Mouse (Mus musculus): Measurements from ENCODE around the gene Aar2.
"Not testable (repeated sequence)": the region's sequence is repeated elsewhere in the genome, so short reads cannot be mapped to it uniquely, and the experiment has no call there.

The Aar2 gene

GRCm38 (mm10) chr2:156547123-156547891, at the start of gene Aar2:
Aar2 (plus strand) TSS chr2:156547584.
- in situ Hi-C loops (cut with MboI; ENCODE audit: low pct_unique_long_range_greater_than_20kb in 1 of 2, low sequenced_read_pairs in 2 of 2, unreplicated experiment in 1 of 2), result loop anchor here in 1 of 2 experiments (25.0 kb wide), 1 partner anchor 165 kb away; no protein-coding TSS in a partner anchor

DNA sequence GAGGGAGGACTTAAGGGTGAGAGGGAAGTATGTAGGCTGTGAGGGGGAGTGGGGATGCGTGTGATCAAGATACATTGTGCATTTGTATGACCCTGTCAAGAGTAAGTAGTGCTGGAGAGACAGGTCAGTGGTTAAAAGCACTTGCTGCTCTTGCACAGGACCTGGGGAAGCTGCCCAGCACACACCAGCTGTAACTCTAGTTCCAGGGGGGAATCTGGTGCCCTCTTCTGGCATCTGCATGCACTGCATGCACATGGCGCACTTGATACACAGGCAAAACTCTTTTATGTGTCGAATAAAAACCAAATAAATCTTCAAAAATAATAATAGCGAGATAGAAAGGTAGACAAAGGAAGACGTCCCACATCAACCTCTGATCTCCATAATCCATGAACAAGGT, 49.5 kb upstream of the Aar2 start:
- in situ Hi-C loops (cut with MboI; ENCODE audit: low pct_unique_long_range_greater_than_20kb in 1 of 2, low sequenced_read_pairs in 2 of 2, unreplicated experiment in 1 of 2), result no loop called here

DNA sequence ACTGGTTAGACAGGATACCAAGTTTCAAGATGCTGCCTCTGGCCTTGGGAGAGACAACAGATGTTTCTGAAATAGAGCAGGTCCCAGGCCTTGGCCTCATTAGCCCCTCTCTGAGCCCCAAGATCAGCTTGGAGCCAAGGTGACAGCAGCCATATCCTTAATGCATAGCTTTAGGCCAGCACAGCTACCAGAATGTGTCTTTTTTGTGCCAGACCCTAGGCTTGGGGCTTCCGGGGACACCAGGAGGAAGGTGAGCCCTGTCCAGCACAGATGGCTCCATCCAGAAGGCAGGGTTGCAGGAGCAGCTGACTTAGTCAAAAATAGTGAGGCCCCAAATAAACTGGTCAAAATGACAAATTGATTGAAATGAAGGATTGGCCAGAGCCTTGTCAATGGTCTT, 46.4 kb upstream of the Aar2 start:
- in situ Hi-C loops (cut with MboI; ENCODE audit: low pct_unique_long_range_greater_than_20kb in 1 of 2, low sequenced_read_pairs in 2 of 2, unreplicated experiment in 1 of 2), result no loop called here

DNA sequence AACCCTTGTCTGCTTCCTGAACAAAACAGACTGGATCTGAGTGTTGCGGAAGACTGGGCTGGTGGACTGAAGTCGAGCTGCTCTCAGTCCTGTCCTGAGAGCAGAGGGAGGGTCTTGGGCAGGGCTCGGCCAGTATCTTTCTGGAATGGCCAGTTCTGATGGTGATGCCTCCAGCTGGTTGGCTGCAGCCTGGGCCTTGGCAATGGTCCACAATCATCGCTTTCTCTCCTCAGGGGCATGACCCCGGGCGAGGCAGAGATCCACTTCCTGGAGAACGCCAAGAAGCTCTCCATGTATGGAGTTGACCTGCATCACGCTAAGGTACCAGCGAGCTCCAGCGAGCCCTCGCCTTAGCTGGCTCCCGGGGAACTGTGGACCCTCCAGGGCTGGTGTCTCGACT, 41.9 kb upstream of the Aar2 start:
- in situ Hi-C loops (cut with MboI; ENCODE audit: low pct_unique_long_range_greater_than_20kb in 1 of 2, low sequenced_read_pairs in 2 of 2, unreplicated experiment in 1 of 2), result no loop called here

GRCm38 (mm10) chr2:156512028-156512427, 35.4 kb upstream of the Aar2 start:
- in situ Hi-C loops (cut with MboI; ENCODE audit: low pct_unique_long_range_greater_than_20kb in 1 of 2, low sequenced_read_pairs in 2 of 2, unreplicated experiment in 1 of 2), result no loop called here

GRCm38 (mm10) chr2:156512561-156512960, 34.8 kb upstream of the Aar2 start:
- in situ Hi-C loops (cut with MboI; ENCODE audit: low pct_unique_long_range_greater_than_20kb in 1 of 2, low sequenced_read_pairs in 2 of 2, unreplicated experiment in 1 of 2), result no loop called here

GRCm38 (mm10) chr2:156515102-156515501, 32.3 kb upstream of the Aar2 start:
- in situ Hi-C loops (cut with MboI; ENCODE audit: low pct_unique_long_range_greater_than_20kb in 1 of 2, low sequenced_read_pairs in 2 of 2, unreplicated experiment in 1 of 2), result no loop called here

GRCm38 (mm10) chr2:156515565-156516185, 31.7 kb upstream of the Aar2 start:
- in situ Hi-C loops (cut with MboI; ENCODE audit: low pct_unique_long_range_greater_than_20kb in 1 of 2, low sequenced_read_pairs in 2 of 2, unreplicated experiment in 1 of 2), result no loop called here

GRCm38 (mm10) chr2:156516678-156517077, 30.7 kb upstream of the Aar2 start:
- in situ Hi-C loops (cut with MboI; ENCODE audit: low pct_unique_long_range_greater_than_20kb in 1 of 2, low sequenced_read_pairs in 2 of 2, unreplicated experiment in 1 of 2), result not testable (repeated sequence)

DNA sequence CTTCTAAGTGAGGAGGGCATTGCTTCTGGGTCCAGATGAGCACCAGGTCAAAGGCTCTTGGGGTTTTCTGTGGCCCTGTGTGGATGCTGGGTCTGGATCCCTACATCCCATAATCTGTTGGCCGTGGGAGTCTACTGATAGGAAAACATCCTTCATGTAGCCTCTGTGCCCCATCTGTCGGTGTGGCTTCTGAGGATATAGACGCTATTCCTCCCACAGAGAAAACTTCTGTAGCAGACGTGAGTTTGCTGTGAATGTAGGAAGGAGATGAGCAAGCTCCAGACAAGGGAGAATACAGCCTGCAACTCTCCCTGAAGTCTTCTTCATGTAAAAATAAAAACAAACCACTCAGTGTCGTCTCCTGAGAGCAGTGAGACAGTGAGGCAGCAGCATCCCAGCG, 29.1 kb upstream of the Aar2 start:
- in situ Hi-C loops (cut with MboI; ENCODE audit: low pct_unique_long_range_greater_than_20kb in 1 of 2, low sequenced_read_pairs in 2 of 2, unreplicated experiment in 1 of 2), result no loop called here

GRCm38 (mm10) chr2:156519584-156519983, 27.8 kb upstream of the Aar2 start:
- in situ Hi-C loops (cut with MboI; ENCODE audit: low pct_unique_long_range_greater_than_20kb in 1 of 2, low sequenced_read_pairs in 2 of 2, unreplicated experiment in 1 of 2), result no loop called here

GRCm38 (mm10) chr2:156522994-156523393, 24.4 kb upstream of the Aar2 start:
- in situ Hi-C loops (cut with MboI; ENCODE audit: low pct_unique_long_range_greater_than_20kb in 1 of 2, low sequenced_read_pairs in 2 of 2, unreplicated experiment in 1 of 2), result no loop called here

DNA sequence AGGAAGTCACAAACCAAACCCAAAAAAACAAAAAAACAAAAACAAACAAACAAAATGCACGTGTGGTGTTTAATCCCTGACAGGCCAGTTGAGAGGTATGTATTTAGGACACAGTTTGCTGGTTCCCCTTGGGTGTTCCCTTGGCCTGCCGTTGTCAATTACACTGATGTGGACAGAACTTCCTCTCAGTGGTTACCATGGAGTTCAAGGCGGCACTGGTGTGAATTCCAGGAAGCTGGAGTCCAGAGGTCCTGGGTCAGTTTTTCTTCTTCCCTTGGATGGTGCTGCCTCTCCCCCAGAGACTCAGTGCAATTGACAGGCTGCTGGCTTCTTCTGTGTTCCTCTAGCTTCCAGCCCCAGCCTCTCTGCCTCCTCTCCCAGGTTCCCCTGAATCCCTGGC, 23.3 kb upstream of the Aar2 start:
- in situ Hi-C loops (cut with MboI; ENCODE audit: low pct_unique_long_range_greater_than_20kb in 1 of 2, low sequenced_read_pairs in 2 of 2, unreplicated experiment in 1 of 2), result no loop called here

GRCm38 (mm10) chr2:156529726-156530125, 17.7 kb upstream of the Aar2 start:
- in situ Hi-C loops (cut with MboI; ENCODE audit: low pct_unique_long_range_greater_than_20kb in 1 of 2, low sequenced_read_pairs in 2 of 2, unreplicated experiment in 1 of 2), result loop anchor here (10.0 to 25.0 kb wide), 2 partner anchors 175 to 183 kb away; no protein-coding TSS in a partner anchor

- in situ Hi-C loops (cut with MboI; ENCODE audit: low pct_unique_long_range_greater_than_20kb in 1 of 2, low sequenced_read_pairs in 2 of 2, unreplicated experiment in 1 of 2), result loop anchor here (10.0 to 25.0 kb wide), 2 partner anchors 172 to 179 kb away; no protein-coding TSS in a partner anchor
Measured at GRCm38 (mm10) chr2:156533160-156533559, 14.2 kb upstream of the Aar2 start.

DNA sequence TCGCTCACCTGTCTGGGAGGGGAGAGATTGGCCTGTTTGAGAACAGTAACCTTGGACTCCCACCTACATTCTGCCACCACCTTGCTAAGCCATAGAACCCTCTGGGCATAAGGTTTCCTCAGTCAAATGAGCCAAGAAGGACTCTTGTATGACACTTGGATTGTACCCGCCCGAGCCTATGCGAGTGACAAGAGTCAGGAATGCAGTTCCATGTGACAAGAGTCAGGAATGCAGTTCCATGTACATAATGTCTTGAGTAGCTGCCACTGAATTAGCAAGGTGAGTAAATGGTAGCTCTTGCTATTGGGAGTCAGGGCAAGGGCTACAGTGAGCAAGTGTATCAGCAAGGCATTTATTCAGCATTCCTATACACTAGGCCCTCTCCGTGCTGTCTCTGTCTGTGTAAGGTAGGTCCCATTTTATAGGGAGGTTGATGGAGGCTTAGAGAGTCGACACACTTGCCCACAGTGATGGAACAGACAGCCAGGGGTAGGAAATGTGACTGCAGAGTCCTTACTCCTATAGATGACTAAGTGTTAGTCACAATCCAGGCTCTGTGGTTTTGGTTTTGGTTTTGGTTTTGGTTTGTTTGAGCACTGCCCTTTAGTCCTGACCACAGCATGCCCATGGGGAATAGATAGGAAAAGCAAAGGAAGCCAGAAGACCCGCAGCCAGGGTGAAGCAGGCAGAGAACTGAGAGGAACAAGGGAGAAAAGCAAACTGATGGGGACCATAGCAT, 8.4 kb upstream of the Aar2 start:
- in situ Hi-C loops (cut with MboI; ENCODE audit: low pct_unique_long_range_greater_than_20kb in 1 of 2, low sequenced_read_pairs in 2 of 2, unreplicated experiment in 1 of 2), result loop anchor here (10.0 to 25.0 kb wide), 2 partner anchors 166 to 173 kb away; no protein-coding TSS in a partner anchor

- in situ Hi-C loops (cut with MboI; ENCODE audit: low pct_unique_long_range_greater_than_20kb in 1 of 2, low sequenced_read_pairs in 2 of 2, unreplicated experiment in 1 of 2), result loop anchor here in 1 of 2 experiments (25.0 kb wide), 1 partner anchor 171 kb away; no protein-coding TSS in a partner anchor
Measured at GRCm38 (mm10) chr2:156540991-156541390, 6.4 kb upstream of the Aar2 start.

- in situ Hi-C loops (cut with MboI; ENCODE audit: low pct_unique_long_range_greater_than_20kb in 1 of 2, low sequenced_read_pairs in 2 of 2, unreplicated experiment in 1 of 2), result loop anchor here in 1 of 2 experiments (25.0 kb wide), 1 partner anchor 170 kb away; no protein-coding TSS in a partner anchor
Measured at GRCm38 (mm10) chr2:156542410-156542809, 5.0 kb upstream of the Aar2 start.

DNA sequence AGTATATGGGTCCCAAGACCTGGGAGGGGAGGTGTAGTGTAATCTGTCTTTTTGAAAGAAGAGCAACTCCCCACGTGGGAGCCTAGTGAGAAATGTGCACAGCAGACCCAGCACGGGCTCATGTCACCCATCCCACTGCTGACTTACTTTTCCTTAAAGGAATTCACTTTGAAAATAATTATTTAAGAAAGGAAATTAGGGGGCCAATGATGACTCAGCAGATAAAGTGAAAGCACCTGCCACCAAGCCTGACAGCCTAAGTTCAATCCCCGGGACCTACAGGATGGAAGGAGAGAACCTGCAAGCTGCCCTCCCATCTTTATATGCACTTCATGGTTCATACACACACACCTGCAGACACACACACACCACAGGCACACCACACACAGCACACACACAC, 3.6 kb upstream of the Aar2 start:
- in situ Hi-C loops (cut with MboI; ENCODE audit: low pct_unique_long_range_greater_than_20kb in 1 of 2, low sequenced_read_pairs in 2 of 2, unreplicated experiment in 1 of 2), result loop anchor here in 1 of 2 experiments (25.0 kb wide), 1 partner anchor 168 kb away; no protein-coding TSS in a partner anchor
